Mouse (Mus musculus) hindbrain, embryonic 13.5 days (tissue): ENCODE measurements around the gene Gm20388. TPM values are rescaled to one million over a fixed set of nuclear protein-coding genes. Genes with fewer than 3 reads are reported as not detected.

Source experiments
- ATAC-seq: fragments of 200-750 bp; cut with Nextera tagmentation; 2 replicates; pipeline ENCODE4 v1.8.0; 2017; ENCODE audit warnings: moderate TSS enrichment; ENCODE audit not compliant: low FRiP score
- H3K27ac ChIP-seq: fragments of 300-500 bp; sonication (generic); 2 replicates; pipeline ENCODE4 v1.5.1; 2015; ENCODE audit warnings: inconsistent platforms, mild to moderate bottlenecking, moderate library complexity
- H3K27me3 ChIP-seq: fragments of 300-500 bp; sonication (generic); 2 replicates; pipeline ENCODE4 v1.6.1; 2015; ENCODE audit warnings: mild to moderate bottlenecking, inconsistent platforms
- H3K36me3 ChIP-seq: fragments of 300-500 bp; sonication (generic); 2 replicates; pipeline ENCODE4 v1.6.1; 2015; ENCODE audit warnings: mild to moderate bottlenecking, inconsistent platforms
- H3K4me1 ChIP-seq: fragments of 300-500 bp; sonication (generic); replicated peaks from 2 replicates; pipeline ENCODE4 v1.6.1; 2015; ENCODE audit warnings: inconsistent platforms
- H3K4me2 ChIP-seq: fragments of 300-500 bp; sonication (generic); 2 replicates; pipeline ENCODE4 v1.6.1; 2015; ENCODE audit warnings: inconsistent platforms, mild to moderate bottlenecking, moderate library complexity
- H3K4me3 ChIP-seq: fragments of 300-500 bp; sonication (generic); 2 replicates; pipeline ENCODE4 v1.5.1; 2015; ENCODE audit warnings: mild to moderate bottlenecking, inconsistent platforms
- H3K9ac ChIP-seq: fragments of 300-500 bp; sonication (generic); 2 replicates; pipeline ENCODE4 v1.6.1; 2015; ENCODE audit warnings: mild to moderate bottlenecking, inconsistent platforms
- H3K9me3 ChIP-seq: fragments of 300-500 bp; sonication (generic); 2 replicates; pipeline ENCODE4 v1.6.1; 2016; ENCODE audit warnings: inconsistent platforms
- WGBS: fragments of 180-500 bp; shearing (Covaris S2); methylation state at CpG from one replicate; pipeline ENCODE4 v1.1.7; 2015; 5-methylcytosine and 5-hydroxymethylcytosine counted together
- polyA plus RNA-seq: library from polyadenylated mRNA; unstranded; fragments of >200 nt; fragmentation: Nextera tagmentation; extraction: Ambion mirVana; gene quantifications from 2 replicates; pipeline ENCODE4 v1.2.1, GENCODE M21; 2015

Gm20388 gene
- polyA plus RNA-seq, 1 experiment from 2014 or later: 1.9 TPM

GRCm38 (mm10) chr8:122720811-122721640 lies 2810.4 kb downstream of the Gm20388 start:
- peak; percentile 53 for ATAC-seq
- Histone ChIP-seq H3K4me1 (peaks cover 37% of the 10 kb centered on the region), H3K9me3 (no peaks in the 10 kb centered on the region), H3K4me2 (peak overlapping the region; percentile 38), H3K36me3 (no peaks in the 10 kb centered on the region), H3K27ac (peak overlapping the region; percentile 92), H3K4me3 (no peak overlapping the region), H3K9ac (peak overlapping the region; percentile 63), H3K27me3 (0 out of 2 replicates have a peak, but pooled peaks cover 3% of the 10 kb centered on the region)
- WGBS: 44% methylated on average over 14 of the region's 14 CpGs

DNA sequence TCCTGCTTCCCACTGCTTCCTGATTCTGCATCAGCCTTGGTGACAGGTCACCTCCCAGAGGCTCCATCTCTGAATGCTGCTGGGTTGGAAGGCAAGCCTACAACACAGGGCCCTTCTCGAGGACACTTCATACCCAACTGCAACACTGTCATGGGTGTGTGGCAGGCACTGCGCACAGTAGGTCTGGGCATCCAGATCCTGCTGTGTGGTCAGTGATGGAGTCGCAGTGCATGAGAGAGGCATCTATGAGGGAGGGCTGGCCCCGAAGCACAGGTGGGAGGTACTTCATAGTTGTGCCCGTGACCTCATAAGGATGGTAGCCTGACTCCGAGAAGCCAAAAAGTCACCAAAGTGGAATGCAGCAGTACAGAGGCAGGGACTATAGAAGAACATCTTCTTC lies 2814.5 kb downstream of the Gm20388 start:
- no peak for ATAC-seq
- Histone ChIP-seq H3K4me3 (no peak overlapping the region), H3K27me3 (0 out of 2 replicates have a peak, but pooled peaks cover 3% of the 10 kb centered on the region), H3K36me3 (no peaks in the 10 kb centered on the region), H3K9ac (no peak overlapping the region), H3K27ac (no peak overlapping the region), H3K9me3 (no peaks in the 10 kb centered on the region), H3K4me2 (no peak overlapping the region), H3K4me1 (peaks cover 36% of the 10 kb centered on the region)
- WGBS: 94% methylated on average over 6 of the region's 6 CpGs

GRCm38 (mm10) chr8:122726789-122727188 lies 2816.1 kb downstream of the Gm20388 start:
- no peak for ATAC-seq
- Histone ChIP-seq H3K9me3 (no peaks in the 10 kb centered on the region), H3K4me2 (no peak overlapping the region), H3K4me1 (peaks cover 20% of the 10 kb centered on the region), H3K36me3 (no peaks in the 10 kb centered on the region), H3K9ac (no peak overlapping the region), H3K27ac (no peak overlapping the region), H3K4me3 (no peak overlapping the region), H3K27me3 (0 out of 2 replicates have a peak, but pooled peaks cover 3% of the 10 kb centered on the region)
- 51% methylated on average over 2 of the region's 2 CpGs for WGBS

DNA sequence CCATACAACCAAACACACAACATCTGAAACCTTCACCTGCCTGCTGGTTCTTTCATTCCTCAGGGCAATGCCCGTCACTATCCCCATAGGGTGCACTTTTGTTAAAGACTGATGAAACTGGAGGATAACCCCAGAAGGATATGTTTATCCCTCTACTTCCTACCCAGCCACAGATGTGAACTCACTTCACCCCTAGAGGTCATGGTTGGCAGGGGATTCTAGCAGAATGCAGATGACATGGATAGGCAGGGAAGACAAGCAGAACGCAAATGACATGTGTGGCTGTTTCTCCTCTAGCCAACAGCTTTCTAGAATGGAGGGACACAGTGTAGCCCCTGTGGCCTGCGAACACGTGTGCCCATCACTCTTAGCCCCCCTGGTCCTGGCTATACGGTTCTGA lies 2816.8 kb downstream of the Gm20388 start:
- no peaks in the 10 kb centered on the region for H3K9me3 ChIP-seq
- no peak for ATAC-seq
- no peak overlapping the region for H3K4me3 ChIP-seq
- H3K36me3 ChIP-seq: no peaks in the 10 kb centered on the region
- H3K9ac ChIP-seq: no peak overlapping the region
- WGBS: 73% methylated on average over 5 of the region's 5 CpGs
- no peak overlapping the region for H3K4me2 ChIP-seq
- H3K27me3 ChIP-seq: 0 out of 2 replicates have a peak, but pooled peaks cover 3% of the 10 kb centered on the region
- no peak overlapping the region for H3K27ac ChIP-seq
- peaks cover 15% of the 10 kb centered on the region for H3K4me1 ChIP-seq

- no peak overlapping the region; the same call in 1 of the 2 replicates for H3K27ac ChIP-seq
- no peak for ATAC-seq
Observed at GRCm38 (mm10) chr8:122728630-122729029, 2818.0 kb downstream of the Gm20388 start.

DNA sequence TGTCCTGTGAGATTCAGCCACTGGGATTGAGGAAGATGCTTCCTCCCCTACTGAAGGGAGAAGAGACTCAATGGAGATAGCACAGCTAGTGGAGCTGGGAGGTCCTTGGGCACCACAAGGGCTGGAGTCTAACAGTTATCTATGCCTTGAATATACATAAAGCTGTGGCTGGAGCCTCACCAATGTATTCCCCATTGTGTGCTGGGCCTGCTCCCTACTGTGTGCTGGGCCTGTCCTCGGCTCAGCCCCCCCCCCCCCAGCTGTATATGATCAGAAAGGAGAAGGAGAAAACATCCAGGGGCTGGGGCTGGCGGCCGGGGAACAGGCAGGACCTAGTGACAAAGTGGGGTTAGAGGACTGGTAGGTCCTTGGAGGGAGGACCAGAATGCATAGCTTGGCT lies 2824.5 kb downstream of the Gm20388 start:
- Histone ChIP-seq H3K36me3 (no peaks in the 10 kb centered on the region), H3K27me3 (0 out of 2 replicates have a peak, but pooled peaks cover 5% of the 10 kb centered on the region), H3K27ac (peak overlapping the region; percentile 98), H3K4me1 (peaks cover 67% of the 10 kb centered on the region), H3K4me3 (no peak overlapping the region), H3K4me2 (no peak overlapping the region), H3K9me3 (no peaks in the 10 kb centered on the region), H3K9ac (0 out of 2 replicates have a peak overlapping the region, but pooled peaks have one; percentile 0)
- WGBS: 44% methylated on average over 3 of the region's 3 CpGs
- ATAC-seq: no peak

More at GRCm38 (mm10) chr8:122728630-122729029, 2818.0 kb downstream of the Gm20388 start:
- Histone ChIP-seq H3K9me3 (no peaks in the 10 kb centered on the region), H3K27me3 (0 out of 2 replicates have a peak, but pooled peaks cover 8% of the 10 kb centered on the region), H3K4me1 (peaks cover 16% of the 10 kb centered on the region), H3K9ac (no peak overlapping the region), H3K4me2 (no peak overlapping the region), H3K4me3 (no peak overlapping the region), H3K36me3 (no peaks in the 10 kb centered on the region)
- WGBS: 9% methylated on average over 3 of the region's 3 CpGs

DNA sequence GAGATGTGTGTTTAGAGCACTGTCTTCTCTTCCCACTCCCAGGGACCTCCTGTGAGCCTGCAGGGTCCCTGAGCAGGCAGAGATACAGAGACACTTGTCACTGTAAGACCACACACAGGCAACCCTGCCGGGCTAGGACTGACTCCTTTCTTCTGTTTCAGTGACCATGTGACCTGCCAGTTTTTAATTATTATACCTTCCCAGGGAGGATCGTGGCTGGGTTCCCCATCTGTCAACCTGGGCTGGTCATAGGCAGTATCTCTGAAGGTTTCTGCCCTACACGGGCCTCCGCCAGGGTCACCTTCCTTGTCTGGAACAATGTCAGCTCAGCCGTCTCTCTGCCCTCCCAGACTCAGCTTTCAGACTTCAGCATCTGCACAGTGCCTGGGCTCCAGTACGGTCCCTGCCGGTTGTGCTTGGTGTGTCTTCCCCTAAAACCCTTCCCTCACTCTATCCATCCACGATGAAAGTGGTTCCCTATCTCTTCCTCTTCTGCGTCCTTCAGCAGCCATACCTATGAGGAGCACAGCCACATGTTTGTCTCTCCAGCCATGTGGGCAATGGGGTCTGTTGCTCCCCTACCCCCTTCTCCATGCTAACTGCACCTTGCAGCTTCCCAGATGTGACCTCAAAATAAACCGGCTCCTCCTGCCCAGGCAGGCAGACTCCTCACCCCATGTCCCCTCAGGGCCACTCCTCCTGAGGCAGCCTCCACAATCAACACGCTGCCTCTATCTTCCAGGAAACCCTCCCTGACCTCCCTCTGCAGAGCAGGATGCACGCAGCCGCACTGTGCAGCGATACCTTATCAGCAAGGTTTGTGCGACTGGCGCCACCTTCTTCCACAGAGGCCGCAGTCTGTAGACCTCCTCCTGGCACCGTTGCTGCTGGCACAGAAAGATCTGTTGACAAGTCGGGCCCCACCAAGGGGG lies 2825.2 kb downstream of the Gm20388 start:
- Histone ChIP-seq H3K4me1 (peaks cover 74% of the 10 kb centered on the region), H3K27me3 (0 out of 2 replicates have a peak, but pooled peaks cover 7% of the 10 kb centered on the region), H3K9ac (peak overlapping the region; percentile 0; the same call in 1 of the 2 replicates), H3K27ac (peak overlapping the region; percentile 98), H3K36me3 (no peaks in the 10 kb centered on the region), H3K4me3 (no peak overlapping the region), H3K4me2 (no peak overlapping the region), H3K9me3 (no peaks in the 10 kb centered on the region)
- WGBS: 51% methylated on average over 19 of the region's 19 CpGs
- ATAC-seq: no peak

GRCm38 (mm10) chr8:122736623-122737022 lies 2826.0 kb downstream of the Gm20388 start:
- Histone ChIP-seq H3K4me3 (no peak overlapping the region), H3K27ac (peak overlapping the region; percentile 98), H3K36me3 (no peaks in the 10 kb centered on the region), H3K4me1 (peaks cover 82% of the 10 kb centered on the region), H3K9ac (no peak overlapping the region), H3K9me3 (no peaks in the 10 kb centered on the region), H3K27me3 (0 out of 2 replicates have a peak, but pooled peaks cover 7% of the 10 kb centered on the region), H3K4me2 (no peak overlapping the region)
- no peak for ATAC-seq
- WGBS: 92% methylated on average over 11 of the region's 11 CpGs

DNA sequence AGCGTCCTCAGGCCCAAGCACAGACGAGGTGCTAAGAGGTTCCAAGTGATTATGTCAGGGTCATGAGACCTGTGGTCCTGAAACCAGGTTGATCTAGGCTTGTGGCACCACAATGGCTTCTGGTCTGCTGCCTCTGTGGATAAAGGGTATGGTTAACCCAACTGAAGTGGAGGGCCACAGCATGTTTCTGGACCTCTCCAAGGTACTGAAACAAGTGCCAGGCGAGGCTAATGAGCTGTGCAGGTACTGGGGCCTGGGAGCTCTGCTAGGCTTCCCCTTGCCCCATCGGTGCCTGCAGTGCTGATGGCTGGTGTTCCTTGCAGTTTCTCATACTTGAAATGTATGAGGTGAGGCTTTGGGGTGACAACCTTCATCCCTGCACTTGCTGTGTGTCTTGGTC lies 2826.4 kb downstream of the Gm20388 start:
- no peak overlapping the region for H3K9ac ChIP-seq
- 0 out of 2 replicates have a peak, but pooled peaks cover 7% of the 10 kb centered on the region for H3K27me3 ChIP-seq
- peaks cover 87% of the 10 kb centered on the region for H3K4me1 ChIP-seq
- WGBS: 57% methylated on average over 4 of the region's 4 CpGs
- H3K4me3 ChIP-seq: no peak overlapping the region
- H3K4me2 ChIP-seq: no peak overlapping the region
- no peaks in the 10 kb centered on the region for H3K9me3 ChIP-seq
- ATAC-seq: no peak
- H3K27ac ChIP-seq: peak overlapping the region; percentile 98
- H3K36me3 ChIP-seq: no peaks in the 10 kb centered on the region

DNA sequence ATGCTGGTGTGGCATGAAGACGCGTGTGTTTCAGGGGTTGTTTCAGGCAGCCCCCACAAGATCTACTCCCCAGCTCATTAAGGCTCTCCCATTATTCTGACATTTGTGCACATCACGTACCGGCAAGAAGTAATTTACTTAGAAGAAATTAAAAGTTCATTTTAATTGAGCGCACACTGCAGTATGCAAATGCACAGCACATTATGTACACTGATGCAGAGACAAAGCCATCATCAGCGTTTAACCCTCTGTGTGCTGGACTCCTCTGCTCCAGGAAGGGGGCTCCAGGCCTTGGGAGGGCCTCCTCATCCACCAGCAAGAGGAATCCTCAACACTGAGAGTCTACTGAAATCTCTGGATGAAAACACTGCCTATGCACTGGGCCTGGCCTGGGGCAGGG lies 2827.2 kb downstream of the Gm20388 start:
- Histone ChIP-seq H3K9ac (peak overlapping the region; percentile 29; the same call in 1 of the 2 replicates), H3K9me3 (no peaks in the 10 kb centered on the region), H3K36me3 (no peaks in the 10 kb centered on the region), H3K4me2 (no peak overlapping the region), H3K4me1 (peaks cover 95% of the 10 kb centered on the region), H3K27ac (peak overlapping the region; percentile 98), H3K4me3 (no peak overlapping the region), H3K27me3 (0 out of 2 replicates have a peak, but pooled peaks cover 7% of the 10 kb centered on the region)
- WGBS: 48% methylated on average over 6 of the region's 6 CpGs
- peak; percentile 52; the same call in 1 of the 2 replicates for ATAC-seq

DNA sequence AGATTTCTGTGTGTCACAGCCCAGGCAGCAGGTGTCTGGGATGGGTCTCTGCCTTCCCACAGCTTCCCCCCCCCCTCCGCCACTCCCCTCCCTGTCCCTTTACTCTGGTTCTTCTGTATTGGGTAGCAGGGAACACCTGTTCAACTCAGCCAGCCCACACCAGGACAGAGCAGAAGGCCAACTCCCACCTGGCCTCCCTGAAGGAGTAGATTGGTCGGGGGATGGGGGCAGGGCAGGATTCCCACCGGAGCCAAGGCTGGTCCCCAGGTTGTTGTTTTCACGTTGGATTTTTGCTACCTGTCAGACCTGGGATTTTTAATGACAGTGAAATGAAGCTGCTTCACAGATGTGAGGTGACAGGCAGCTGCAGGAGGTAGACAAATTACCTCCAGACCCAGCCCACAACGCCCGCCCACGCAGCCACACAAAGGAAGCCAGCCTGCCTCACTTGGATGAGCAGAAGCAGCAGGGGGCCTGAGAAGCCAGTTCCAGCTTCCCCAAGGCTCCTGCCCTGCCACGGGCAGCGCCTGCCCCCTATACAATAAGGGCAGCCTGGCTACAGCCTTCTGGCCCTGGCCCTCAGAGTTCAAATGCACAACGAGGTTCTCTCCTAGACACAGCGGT lies 2828.6 kb downstream of the Gm20388 start:
- Histone ChIP-seq H3K36me3 (no peaks in the 10 kb centered on the region), H3K9ac (peak overlapping the region; percentile 55), H3K9me3 (no peaks in the 10 kb centered on the region), H3K4me1 (peaks cover 100% of the 10 kb centered on the region), H3K4me3 (no peak overlapping the region), H3K27me3 (0 out of 2 replicates have a peak, but pooled peaks cover 2% of the 10 kb centered on the region), H3K4me2 (no peak overlapping the region), H3K27ac (peak overlapping the region; percentile 98)
- ATAC-seq: no peak
- 10% methylated on average over 11 of the region's 11 CpGs for WGBS
